Mouse (Mus musculus) cerebellum, adult 11-12 months (tissue): ENCODE measurements around the gene Ikzf5.
A peak's percentile ranks its signal among the peaks of the same experiment; 100 is the strongest.

Source experiments
- DNase-seq: peaks from one replicate; pipeline ENCODE4 v3.0.0; 2022

Gene Ikzf5

GRCm38 (mm10) chr7:131345856-131346541 is 64.3 kb downstream of the Ikzf5 start:
- DNase-seq = peak; percentile 11
